Mouse (Mus musculus) embryonic facial prominence, embryonic 10.5 days (tissue): ENCODE measurements around the gene Entpd6. TPM values are rescaled to one million over a fixed set of nuclear protein-coding genes. Genes with fewer than 3 reads are reported as not detected.

ENCODE experiments used
- DNase-seq: peaks from one replicate; pipeline ENCODE4 v3.0.0-alpha.2; 2017; ENCODE audit warnings: low spot score
- H3K27ac ChIP-seq: fragments of 300-500 bp; sonication (generic); replicated peaks from 2 replicates; pipeline ENCODE4 v1.5.1; 2016; ENCODE audit warnings: mild to moderate bottlenecking
- H3K27me3 ChIP-seq: fragments of 300-500 bp; sonication (generic); replicated peaks from 2 replicates; pipeline ENCODE4 v1.6.1; 2016; ENCODE audit warnings: low read depth, mild to moderate bottlenecking; ENCODE audit not compliant: poor library complexity, severe bottlenecking
- H3K36me3 ChIP-seq: fragments of 300-500 bp; sonication (generic); replicated peaks from 2 replicates; pipeline ENCODE4 v1.6.1; 2016; ENCODE audit warnings: mild to moderate bottlenecking, moderate library complexity
- H3K4me1 ChIP-seq: fragments of 300-500 bp; sonication (generic); 2 replicates; pipeline ENCODE4 v1.6.1; 2016
- H3K4me3 ChIP-seq: fragments of 300-500 bp; sonication (generic); 2 replicates; pipeline ENCODE4 v1.5.1; 2016; ENCODE audit warnings: mild to moderate bottlenecking, moderate library complexity
- H3K9me3 ChIP-seq: fragments of 300-500 bp; sonication (generic); 2 replicates; pipeline ENCODE4 v1.6.1; 2016; ENCODE audit warnings: mild to moderate bottlenecking
- WGBS: fragments of 180-500 bp; shearing (Covaris S2); methylation state at CpG from one replicate; pipeline ENCODE4 v1.1.7; 2016; 5-methylcytosine and 5-hydroxymethylcytosine counted together
- polyA plus RNA-seq: library from polyadenylated mRNA; unstranded; fragments of >200 nt; fragmentation: Nextera tagmentation; extraction: Ambion mirVana; gene quantifications from 2 replicates; pipeline ENCODE4 v1.2.1, GENCODE M21; 2016

The Entpd6 gene
- polyA plus RNA-seq, 1 experiment from 2014 or later, result 30.7 TPM

DNA sequence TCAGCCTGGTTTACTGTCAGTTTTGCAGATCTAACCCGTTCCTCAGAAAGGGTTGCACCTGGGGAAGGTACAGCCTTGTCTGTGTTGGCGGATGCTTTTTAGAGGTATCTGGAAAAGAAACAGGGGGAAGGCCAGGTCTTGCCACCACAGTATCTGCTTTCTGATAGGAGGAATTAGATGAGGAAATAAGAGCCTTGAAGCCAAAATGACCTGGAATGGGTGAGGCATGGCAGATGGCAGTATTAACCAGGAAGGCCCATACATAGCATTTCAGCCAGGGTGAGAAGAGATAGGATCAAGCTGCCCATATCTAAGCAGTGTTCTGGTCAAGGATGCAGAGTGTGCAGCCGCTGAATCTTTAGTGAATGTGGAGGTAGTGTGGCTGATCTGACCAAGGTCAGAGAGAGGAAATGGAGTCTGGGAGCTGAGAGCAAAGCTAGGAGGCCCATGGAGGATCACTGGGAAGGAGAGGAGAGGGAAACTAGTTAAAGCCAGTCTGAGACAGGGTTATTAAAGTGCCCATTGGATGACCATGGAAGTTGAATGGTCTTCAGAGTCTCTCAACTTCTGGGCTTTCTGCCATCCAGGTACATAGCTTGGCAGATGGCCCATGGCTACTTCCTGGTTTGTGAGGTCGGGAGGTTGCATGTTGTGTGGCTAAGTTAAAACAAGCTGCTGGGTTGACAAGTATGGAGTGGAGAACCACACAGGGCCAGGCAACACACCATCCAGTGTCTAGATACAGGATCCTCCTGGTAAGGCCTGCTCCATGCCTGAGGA, 17.4 kb downstream of the Entpd6 start:
- DNase-seq, result no peak
- H3K36me3 ChIP-seq, result peaks cover 74% of the 10 kb centered on the region
- H3K4me1 ChIP-seq, result no peaks in the 10 kb centered on the region
- H3K27ac ChIP-seq, result no peak overlapping the region
- no peaks in the 10 kb centered on the region for H3K9me3 ChIP-seq
- WGBS, result 86% methylated on average over 4 of the region's 4 CpGs
- no peaks in the 10 kb centered on the region for H3K27me3 ChIP-seq
- H3K4me3 ChIP-seq, result no peak overlapping the region

DNA sequence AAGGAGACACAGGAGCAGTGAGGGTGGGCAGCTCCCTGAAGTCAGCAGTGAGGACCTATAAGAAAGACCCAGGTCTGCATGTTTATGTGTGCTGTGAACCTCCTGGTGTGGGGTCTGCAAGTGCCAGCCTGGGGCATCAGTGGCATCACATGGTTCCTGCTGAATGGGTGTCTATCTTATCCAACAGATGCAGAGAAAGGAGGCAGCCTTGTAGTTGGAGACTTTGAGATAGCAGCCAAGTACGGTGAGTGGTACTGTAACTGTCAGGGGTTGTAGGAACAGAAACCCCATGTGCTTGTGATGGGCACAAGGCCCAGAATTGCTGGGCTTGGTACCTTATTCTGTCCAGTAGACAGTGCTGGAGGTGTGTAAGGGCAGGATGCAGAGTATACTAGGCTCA, 19.8 kb downstream of the Entpd6 start:
- whole genome bisulfite sequencing, result 89% methylated on average over 1 of the region's 1 CpGs
- no peak for DNase-seq
- H3K36me3 ChIP-seq, result peaks cover 66% of the 10 kb centered on the region
- H3K27me3 ChIP-seq, result no peaks in the 10 kb centered on the region
- H3K4me3 ChIP-seq, result no peak overlapping the region
- no peaks in the 10 kb centered on the region for H3K9me3 ChIP-seq
- no peaks in the 10 kb centered on the region for H3K4me1 ChIP-seq
- no peak overlapping the region for H3K27ac ChIP-seq

DNA sequence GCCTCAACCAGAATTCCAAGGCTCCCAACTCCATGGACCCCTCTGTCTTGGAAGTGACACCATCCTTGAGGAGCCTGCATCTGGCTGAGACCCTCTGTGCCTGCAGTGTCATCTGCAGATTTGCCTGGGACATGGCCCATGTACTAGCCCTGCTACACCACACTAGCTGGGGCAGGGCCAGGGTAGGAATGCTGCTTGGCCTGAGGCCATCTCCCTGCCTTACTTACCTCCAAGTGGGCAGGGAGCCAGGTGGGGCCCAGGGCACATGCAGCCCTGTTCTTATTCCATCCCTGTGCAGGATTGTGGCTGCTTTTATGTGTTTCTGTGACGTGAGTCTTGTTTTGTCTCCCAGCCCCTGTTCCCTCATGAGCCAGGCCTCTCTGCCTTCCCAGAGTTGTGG, 21.9 kb downstream of the Entpd6 start:
- DNase-seq, result no peak
- 86% methylated on average over 1 of the region's 1 CpGs for WGBS
- H3K9me3 ChIP-seq, result no peaks in the 10 kb centered on the region
- H3K27ac ChIP-seq, result no peak overlapping the region
- no peaks in the 10 kb centered on the region for H3K27me3 ChIP-seq
- H3K4me3 ChIP-seq, result no peak overlapping the region
- no peaks in the 10 kb centered on the region for H3K4me1 ChIP-seq
- H3K36me3 ChIP-seq, result peaks cover 59% of the 10 kb centered on the region

DNA sequence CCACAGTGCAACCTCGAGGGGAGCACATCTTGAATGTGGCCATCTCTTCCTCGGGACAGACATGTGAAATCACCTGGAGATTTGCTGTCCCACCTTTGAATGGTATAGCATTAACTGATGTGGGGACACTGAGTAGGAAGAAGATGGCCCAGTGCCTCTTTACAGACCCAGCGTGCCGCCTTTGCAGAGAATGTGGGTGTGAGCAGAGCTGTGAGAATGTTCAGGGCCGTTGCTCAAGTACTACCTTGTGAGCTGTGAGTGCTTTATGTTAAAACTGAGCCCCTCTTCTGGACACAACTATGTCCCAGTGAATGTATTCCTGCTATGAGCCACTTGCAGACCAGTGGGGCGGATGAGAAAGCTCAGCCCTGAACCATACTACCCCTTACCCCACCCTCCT, 22.3 kb downstream of the Entpd6 start:
- H3K27ac ChIP-seq, result no peak overlapping the region

DNA sequence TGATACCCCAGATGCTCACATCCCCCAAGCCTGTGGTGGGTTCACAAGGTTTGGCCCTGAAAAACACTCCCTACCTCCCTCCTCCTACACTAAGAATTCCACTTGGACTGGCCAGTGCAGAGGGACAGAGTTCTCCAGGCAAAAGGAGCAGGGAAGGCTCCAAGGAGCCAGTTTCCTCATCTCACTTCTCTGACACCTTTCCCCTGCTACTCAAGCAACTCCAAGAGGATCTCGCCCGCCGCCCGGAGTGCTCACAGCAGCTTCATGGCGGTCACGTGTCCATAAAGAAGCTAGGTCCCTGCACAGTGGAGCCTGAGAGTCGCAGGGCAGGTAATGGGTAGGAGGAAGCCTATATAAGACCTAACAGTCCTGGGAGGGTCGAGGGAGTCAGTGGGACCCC, 23.2 kb downstream of the Entpd6 start:
- Histone ChIP-seq H3K27ac (no peak overlapping the region), H3K9me3 (no peaks in the 10 kb centered on the region), H3K4me3 (no peak overlapping the region), H3K4me1 (no peaks in the 10 kb centered on the region), H3K27me3 (no peaks in the 10 kb centered on the region), H3K36me3 (peaks cover 47% of the 10 kb centered on the region)
- whole genome bisulfite sequencing, result 90% methylated on average over 8 of the region's 8 CpGs
- DNase-seq, result no peak

More for the DNA sequence above, 22.3 kb downstream of the Entpd6 start:
- Histone ChIP-seq H3K4me1 (no peaks in the 10 kb centered on the region), H3K36me3 (peaks cover 55% of the 10 kb centered on the region), H3K9me3 (no peaks in the 10 kb centered on the region), H3K27me3 (no peaks in the 10 kb centered on the region), H3K4me3 (no peak overlapping the region)
- no peak for DNase-seq
- WGBS, result 87% methylated on average over 6 of the region's 6 CpGs

DNA sequence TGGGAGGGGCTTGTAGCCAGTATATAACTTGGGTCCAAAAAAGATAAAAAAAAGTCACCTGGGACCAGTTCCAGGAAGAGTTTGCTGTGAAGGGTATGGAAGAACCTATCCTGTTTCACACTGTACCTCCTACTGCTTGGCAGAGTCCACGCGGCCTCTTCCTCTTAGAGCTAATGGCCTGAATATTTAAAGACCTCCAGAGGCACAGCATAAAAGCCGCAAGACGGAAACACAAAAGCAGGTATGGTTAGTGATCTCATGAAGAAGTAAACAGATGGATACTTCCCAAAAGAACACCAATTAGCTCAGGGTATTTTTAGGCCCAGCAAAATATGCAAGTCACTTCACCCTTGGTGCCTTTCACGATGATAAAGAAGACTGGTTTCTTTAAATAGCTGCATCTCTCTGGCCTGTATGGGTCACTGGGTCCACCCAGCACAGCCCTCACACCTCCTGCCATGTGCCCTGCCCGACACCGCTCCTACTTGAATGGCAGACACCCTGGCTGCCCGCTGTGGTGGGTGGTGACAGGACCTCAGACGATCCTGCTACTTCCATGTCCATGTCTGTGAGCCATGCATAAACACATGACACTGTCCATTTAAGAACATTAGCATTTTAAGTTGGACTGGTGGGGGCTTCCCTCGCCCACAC, 23.8 kb downstream of the Entpd6 start:
- H3K27ac ChIP-seq, result no peak overlapping the region
- no peaks in the 10 kb centered on the region for H3K27me3 ChIP-seq
- WGBS, result 86% methylated on average over 10 of the region's 10 CpGs
- peaks cover 44% of the 10 kb centered on the region for H3K36me3 ChIP-seq
- H3K4me3 ChIP-seq, result no peak overlapping the region
- H3K9me3 ChIP-seq, result no peaks in the 10 kb centered on the region
- H3K4me1 ChIP-seq, result no peaks in the 10 kb centered on the region
- no peak for DNase-seq

DNA sequence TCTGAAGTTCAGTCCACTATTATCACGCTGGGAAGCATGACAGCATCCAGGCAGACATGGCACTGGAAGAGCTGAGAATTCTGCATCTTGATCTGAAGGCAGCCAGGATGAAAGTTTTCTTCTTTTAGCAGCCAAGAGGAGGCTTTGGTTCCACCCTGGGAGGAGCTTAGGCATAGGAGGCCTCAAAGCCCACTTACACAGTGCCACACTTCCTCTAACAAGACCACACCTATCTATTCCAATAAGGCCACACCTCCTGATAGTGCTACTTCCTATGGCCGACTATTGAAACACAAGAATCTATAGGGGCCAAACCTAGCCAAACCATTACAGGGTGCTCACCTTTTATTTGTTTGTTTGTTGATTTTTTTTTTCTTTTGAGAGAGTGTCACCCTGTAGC, 34.0 kb downstream of the Entpd6 start:
- H3K36me3 ChIP-seq, result no peaks in the 10 kb centered on the region
- no peak for DNase-seq
- no peaks in the 10 kb centered on the region for H3K27me3 ChIP-seq
- H3K4me1 ChIP-seq, result peaks cover 26% of the 10 kb centered on the region
- H3K27ac ChIP-seq, result no peak overlapping the region
- no peaks in the 10 kb centered on the region for H3K9me3 ChIP-seq
- 84% methylated on average over 2 of the region's 2 CpGs for whole genome bisulfite sequencing
- no peak overlapping the region for H3K4me3 ChIP-seq

DNA sequence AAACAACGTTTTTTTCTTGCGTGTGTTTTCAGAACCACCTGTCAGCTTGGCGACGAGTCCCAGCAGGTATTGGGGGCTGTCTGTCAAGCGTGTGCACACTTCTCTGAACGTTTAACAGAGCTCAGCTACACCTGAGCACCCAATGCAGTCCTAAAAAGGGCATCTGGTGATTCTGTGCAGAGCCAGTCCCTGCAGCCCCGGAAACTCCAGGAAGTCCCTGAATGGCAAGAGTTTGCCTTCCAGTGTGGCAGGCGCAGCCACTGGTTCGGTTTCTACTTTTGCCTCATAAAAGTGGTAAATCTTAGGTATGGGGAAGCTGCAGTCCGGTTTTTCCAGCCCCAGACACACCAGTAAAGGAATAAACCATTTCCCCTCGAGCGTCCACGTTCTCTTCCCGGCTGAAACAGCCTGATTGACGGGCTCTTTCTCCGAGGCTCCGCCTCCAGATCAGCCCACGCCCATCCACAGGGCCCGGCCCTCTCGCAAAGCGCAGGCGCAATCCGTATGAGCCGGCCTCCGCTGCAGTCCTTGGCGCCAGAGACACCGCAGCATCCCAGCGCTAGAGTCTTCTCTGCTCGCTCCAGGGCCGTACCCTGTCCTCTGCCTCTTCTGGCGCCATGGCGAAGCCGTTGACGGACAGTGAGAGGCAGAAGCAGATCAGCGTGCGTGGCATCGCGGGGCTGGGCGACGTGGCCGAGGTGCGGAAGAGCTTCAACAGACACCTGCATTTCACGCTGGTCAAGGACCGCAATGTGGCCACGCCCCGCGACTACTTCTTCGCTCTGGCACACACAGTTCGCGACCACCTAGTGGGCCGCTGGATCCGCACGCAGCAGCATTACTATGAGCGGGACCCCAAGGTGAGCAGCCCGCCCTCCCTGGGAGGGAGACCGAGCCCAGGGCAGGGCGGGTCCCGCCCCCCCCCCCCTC, 37.7 kb downstream of the Entpd6 start, which contains the start of gene Pygb:
Pygb (plus strand) TSS at position 485 of the 930 bp plus-strand sequence.
- DNase-seq, result peak; percentile 92
- Histone ChIP-seq H3K4me1 (peaks cover 36% of the 10 kb centered on the region), H3K4me3 (peak within 1 kb of the TSS; percentile 89), H3K27me3 (no peaks in the 10 kb centered on the region), H3K9me3 (no peaks in the 10 kb centered on the region), H3K27ac (peak within 1 kb of the TSS; percentile 86), H3K36me3 (peaks cover 9% of the 10 kb centered on the region)
- WGBS, result 3% methylated on average over 58 of the region's 58 CpGs

DNA sequence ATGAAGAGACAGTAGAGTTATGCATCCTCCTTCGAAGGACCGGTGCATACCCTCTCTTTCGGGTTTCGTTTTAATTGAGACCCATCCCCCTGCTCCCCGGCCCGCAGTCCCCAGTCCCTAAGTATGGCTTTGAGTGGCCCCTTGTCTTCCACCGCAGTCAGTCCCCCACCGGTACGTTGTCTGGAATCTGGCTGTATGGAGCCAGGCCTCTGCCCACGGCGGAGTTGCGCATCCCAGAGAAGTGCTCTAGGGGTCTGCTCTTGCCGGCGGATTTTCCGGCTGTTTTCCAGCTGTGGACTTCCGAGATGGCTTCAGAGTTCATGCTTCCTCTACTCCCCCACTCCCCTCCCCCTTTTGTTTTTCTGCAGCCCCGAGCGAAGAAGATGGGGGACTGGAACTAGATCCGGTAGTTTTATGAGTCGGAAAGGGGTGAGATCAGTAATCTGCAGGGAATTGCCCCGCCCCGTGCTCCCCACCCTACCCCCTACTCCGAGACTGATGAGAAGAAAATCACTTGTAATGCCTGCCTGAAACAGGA, 38.5 kb downstream of the Entpd6 start:
- Histone ChIP-seq H3K4me1 (peaks cover 36% of the 10 kb centered on the region), H3K36me3 (peaks cover 12% of the 10 kb centered on the region), H3K27ac (peak overlapping the region; percentile 86), H3K27me3 (no peaks in the 10 kb centered on the region), H3K4me3 (peak overlapping the region; percentile 89), H3K9me3 (no peaks in the 10 kb centered on the region)
- DNase-seq, result peak; percentile 56
- WGBS, result under 1% methylated on average over 23 of the region's 23 CpGs

DNA sequence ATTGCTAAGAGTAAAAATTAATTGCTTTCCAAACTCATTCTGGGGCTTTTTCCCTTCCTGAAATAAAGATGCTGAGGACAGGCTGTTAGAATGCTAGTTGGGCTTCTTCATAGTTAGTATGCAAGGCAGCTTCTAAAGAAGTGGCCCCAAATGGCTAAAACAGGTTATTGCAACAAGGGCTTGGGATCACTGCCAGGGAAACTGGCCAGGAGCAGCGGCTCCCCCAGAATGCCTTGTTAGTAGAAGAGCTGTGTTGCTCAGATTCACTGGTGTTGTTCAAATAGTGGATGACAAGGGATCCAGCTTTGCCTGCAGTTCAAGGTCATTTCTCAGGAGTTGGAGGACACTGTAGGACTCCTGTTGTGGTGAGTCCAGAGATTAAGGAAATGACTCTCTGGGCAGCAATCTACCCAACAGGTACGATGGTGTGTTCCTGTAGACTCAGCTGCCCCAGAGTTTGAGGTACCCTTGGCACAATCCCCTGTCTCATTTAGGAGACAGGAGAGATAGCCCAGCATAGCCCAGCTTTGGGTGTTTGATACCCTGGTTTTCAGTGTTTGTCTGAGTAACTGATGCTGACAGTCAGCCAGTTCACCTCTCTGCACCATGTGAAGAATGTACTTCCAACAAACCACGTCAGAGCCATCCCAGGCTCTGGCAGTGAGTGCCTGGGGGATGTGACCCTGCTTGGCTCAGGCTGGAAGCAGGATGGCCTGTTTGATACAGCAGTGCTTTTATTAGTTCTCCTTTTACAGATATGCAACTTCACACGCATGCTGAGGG, 40.1 kb downstream of the Entpd6 start:
- H3K36me3 ChIP-seq, result peaks cover 22% of the 10 kb centered on the region
- H3K27ac ChIP-seq, result no peak overlapping the region
- H3K4me1 ChIP-seq, result peaks cover 36% of the 10 kb centered on the region
- DNase-seq, result no peak
- 78% methylated on average over 4 of the region's 4 CpGs for WGBS
- H3K4me3 ChIP-seq, result no peak overlapping the region
- H3K27me3 ChIP-seq, result no peaks in the 10 kb centered on the region
- no peaks in the 10 kb centered on the region for H3K9me3 ChIP-seq

DNA sequence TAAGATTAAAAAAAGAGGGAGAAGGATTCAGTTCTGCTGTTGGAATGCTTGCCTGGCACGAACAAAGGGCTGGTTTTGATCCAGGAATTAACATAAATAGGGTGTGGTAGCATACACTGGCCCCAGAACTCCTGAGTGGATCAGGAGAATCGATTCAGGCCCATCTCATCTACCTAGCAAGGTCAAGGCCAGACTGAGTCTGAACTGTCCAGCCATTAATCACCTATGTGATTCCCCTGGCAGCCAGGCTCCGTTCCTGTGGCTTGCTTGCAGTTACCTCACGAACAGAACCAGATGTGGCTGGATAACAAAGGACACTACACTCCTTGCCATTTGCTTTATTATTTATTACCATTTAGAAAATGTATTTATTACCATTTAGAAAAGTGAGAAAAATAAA, 44.5 kb downstream of the Entpd6 start:
- peaks cover 55% of the 10 kb centered on the region for H3K36me3 ChIP-seq
- WGBS, result 92% methylated on average over 4 of the region's 4 CpGs
- peaks cover 4% of the 10 kb centered on the region for H3K4me1 ChIP-seq
- H3K4me3 ChIP-seq, result no peak overlapping the region
- H3K27me3 ChIP-seq, result no peaks in the 10 kb centered on the region
- no peak overlapping the region for H3K27ac ChIP-seq
- no peak for DNase-seq
- H3K9me3 ChIP-seq, result no peaks in the 10 kb centered on the region
